Mouse (Mus musculus) naive thymus-derived CD4-positive, alpha-beta T cell, adult 2 months (primary cell): ENCODE results near the gene Rpl10.
A peak's percentile ranks its signal among the peaks of the same experiment; 100 is the strongest.

ENCODE experiments used
- DNase-seq: peaks from one replicate; pipeline ENCODE4 v3.0.0-alpha.2; 2011; ENCODE audit warnings: low read depth

Rpl10 gene

DNA sequence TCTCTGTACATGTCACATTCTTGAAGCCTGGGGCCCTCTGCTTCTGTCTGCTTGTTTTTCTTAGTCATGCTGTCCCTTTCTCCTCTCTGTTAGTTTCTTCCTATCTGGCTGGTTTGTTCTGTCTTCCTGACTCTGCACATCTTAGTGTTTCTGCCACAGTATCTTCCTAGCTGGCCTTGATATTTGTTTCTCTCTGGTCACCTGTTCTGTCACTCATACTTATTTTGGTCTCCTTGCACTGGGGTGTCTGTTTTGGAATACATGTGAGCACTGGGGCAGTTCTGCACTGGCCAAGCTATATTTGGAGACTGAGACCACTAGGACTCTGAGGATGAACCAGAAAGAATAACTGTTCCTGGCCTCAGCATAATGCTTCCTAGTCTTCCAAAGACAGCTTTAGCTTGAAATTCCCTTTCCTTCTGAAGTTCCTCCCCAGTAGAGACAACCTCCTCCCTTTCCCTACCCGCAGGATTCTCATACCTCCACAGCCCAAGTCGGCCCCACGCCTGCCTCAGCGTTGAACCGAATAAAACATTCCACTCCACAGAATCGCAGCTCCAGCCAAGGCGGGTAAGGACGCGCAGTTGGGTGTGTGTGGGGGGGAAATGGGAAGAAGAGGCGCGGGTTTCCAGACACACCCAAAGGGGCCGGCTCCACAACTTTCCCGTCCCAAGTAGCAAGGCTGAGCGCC, 10.6 kb downstream of the Rpl10 start:
- no peak for DNase-seq

DNA sequence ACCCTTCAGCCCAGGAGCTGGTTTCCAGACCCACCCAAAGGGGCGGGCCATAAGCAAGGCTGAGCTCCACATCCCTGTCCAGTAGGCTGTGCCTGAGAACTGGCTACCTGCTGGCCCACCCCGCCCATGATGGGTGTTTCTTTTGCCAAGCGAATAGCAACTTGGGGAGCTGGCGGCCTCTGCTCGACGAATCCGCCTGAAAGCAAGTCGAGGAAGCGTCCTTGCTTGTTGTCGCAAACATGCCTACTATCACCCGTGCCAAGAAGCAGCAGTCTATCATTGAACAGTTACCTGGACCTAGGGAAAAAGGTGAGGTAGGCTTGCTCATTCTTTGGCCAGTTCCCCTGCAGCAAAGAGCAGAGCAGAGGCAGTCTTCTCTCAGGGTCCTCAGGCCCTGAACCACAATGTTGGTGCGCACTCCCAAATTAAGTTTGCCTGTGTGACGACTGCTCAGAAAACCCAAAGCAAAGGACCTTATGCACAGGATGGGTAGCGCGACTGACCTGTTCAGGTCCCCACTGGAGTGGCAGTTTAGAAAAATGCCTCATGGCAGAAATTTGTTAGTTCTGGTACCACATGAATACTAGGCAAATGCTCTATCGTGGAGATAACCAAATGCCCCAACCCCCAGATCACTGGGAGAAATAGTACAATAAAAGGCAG, 11.3 kb downstream of the Rpl10 start, which contains the start of the genes Taz and Dnase1l1:
TSS of gene Taz (plus strand) at position 181 of the 663 bp plus-strand sequence.
TSS of gene Dnase1l1 (minus strand) at position 606 of the 663 bp plus-strand sequence.
- peak; percentile 67 for DNase-seq

DNA sequence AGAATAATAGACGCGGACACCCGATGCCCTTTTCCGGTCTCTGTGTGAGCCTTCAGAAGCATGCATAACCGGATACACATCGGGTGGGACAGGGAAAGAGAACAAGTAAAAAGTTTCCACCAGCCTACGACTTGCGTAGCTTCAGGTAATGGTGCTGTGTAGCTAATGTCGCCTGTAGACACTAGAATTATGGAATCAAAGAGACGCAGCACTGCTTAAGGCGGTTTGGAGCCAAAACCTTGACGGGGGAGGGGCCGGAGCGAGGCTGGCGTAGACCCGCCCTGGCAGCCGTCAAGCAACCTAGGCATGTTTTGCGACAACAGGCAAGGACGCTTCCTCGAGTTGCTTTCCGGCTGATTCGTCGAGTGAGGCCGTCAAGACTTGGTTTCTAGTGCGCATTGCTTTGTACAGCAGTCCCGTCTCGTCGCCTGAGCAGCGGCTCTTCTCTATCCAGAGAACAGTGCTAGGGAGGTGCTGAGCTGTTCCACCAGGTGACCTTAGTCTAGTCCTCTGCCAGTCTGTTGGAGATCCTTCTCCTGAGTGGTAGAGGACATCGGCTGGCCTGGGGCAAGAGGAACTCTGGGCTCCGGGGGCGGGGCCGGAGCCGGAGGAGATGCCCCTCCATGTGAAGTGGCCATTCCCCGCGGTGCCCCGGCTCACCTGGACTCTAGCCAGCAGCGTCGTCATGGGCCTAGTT, 11.9 kb downstream of the Rpl10 start:
- peak; percentile 90 for DNase-seq

- no peak for DNase-seq
Measured at GRCm38 (mm10) chrX:74283092-74283437, 12.5 kb downstream of the Rpl10 start.

- no peak for DNase-seq
Measured at GRCm38 (mm10) chrX:74293431-74293830, 22.8 kb downstream of the Rpl10 start.

- peak; percentile 94 for DNase-seq
Measured at GRCm38 (mm10) chrX:74296538-74297448, 26.2 kb downstream of the Rpl10 start, which contains the start of gene Atp6ap1. Gene Atp6ap1 (plus strand): TSS chrX:74297097.

DNA sequence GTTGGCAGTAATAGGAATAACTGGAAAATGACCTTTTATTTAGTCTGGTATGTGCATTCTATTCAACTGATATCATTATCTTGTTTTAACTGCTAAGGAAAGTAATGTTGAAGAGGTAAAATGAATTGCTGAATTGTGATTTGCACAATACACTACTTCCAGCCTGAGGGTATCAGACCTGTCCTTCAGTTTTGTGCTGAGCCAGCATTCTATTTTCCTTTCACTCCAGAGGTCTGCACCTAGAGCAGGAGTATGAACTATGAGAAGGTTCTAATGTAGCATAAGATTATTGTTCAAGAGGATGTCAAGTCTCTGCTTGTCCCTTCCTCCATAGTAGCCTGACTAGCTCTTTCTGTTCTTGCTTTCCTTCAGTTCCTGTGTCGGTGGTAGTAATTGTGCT, 27.7 kb downstream of the Rpl10 start:
- no peak for DNase-seq

- no peak for DNase-seq
Measured at GRCm38 (mm10) chrX:74299721-74300120, 29.1 kb downstream of the Rpl10 start.

- peak; percentile 91 for DNase-seq
Measured at GRCm38 (mm10) chrX:74304867-74305700, 34.5 kb downstream of the Rpl10 start, which contains the start of gene Gdi1. Gene Gdi1 (plus strand): TSS chrX:74304998.

DNA sequence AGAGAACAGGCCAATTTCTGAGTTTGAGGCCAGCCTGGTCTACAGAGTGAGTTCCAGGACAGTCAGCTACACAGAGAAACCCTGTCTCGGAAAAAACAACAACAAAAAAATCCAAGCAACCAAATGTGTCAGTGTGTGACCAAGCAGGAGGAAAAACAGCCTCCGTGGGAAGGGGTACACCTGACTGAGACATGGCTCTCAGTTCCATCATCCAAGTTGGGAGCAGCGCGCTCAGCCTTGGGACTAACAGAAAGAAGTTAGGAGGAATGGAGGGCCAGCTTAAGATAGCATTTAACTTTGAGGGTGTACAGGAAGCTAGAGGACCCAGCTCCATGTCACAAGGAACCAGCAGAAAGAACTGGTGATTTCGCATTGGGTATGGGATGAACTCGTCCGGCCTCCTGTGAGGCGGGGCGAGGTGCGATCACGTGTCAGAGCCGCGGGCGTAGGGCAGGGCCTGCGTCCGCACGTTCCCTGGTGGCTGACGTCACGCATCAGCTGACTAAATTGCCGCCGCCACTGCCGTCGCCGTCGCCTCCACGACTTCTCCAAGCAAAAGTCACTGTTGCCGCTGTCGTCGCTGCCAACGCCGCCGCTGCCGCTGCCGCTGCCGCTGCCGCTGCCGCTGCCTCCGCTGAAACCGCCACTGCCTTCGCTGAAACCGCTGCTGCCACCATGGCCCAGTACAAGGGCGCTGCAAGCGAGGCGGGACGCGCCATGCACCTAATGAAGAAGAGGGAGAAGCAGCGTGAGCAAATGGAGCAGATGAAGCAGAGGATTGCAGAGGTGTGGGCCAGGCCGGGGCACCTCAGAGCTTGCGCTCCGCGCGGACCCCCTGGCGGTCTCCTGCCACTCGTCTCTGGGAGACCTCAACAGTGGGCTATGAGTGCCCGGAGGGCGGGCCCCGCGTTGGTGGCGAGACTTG, 42.2 kb downstream of the Rpl10 start, which contains the start of gene Fam50a:
TSS of gene Fam50a (plus strand) at position 494 of the 925 bp plus-strand sequence.
- DNase-seq = peak; percentile 91
